Mouse (Mus musculus) midbrain, embryonic 15.5 days (tissue): Measurements from ENCODE around the gene Chrna5. TPM values are rescaled to one million over a fixed set of nuclear protein-coding genes. Genes with fewer than 3 reads are reported as not detected.
"Not testable (repeated sequence)": the region's sequence is repeated elsewhere in the genome, so short reads cannot be mapped to it uniquely, and the experiment has no call there.

Experiments used
- ATAC-seq: fragments of 200-750 bp; cut with Nextera tagmentation; replicated peaks from 2 replicates; pipeline ENCODE4 v1.8.0; 2017; ENCODE audit warnings: moderate TSS enrichment
- H3K27ac ChIP-seq: fragments of 300-500 bp; sonication (generic); 2 replicates; pipeline ENCODE4 v1.5.1; 2015; ENCODE audit warnings: mild to moderate bottlenecking, inconsistent platforms
- H3K27me3 ChIP-seq: fragments of 300-500 bp; sonication (generic); replicated peaks from 2 replicates; pipeline ENCODE4 v1.6.1; 2015; ENCODE audit warnings: inconsistent platforms
- H3K36me3 ChIP-seq: fragments of 300-500 bp; sonication (generic); replicated peaks from 2 replicates; pipeline ENCODE4 v1.6.1; 2015; ENCODE audit warnings: inconsistent platforms
- H3K4me1 ChIP-seq: fragments of 300-500 bp; sonication (generic); 2 replicates; pipeline ENCODE4 v1.6.1; 2015; ENCODE audit warnings: inconsistent platforms
- H3K4me2 ChIP-seq: fragments of 300-500 bp; sonication (generic); 2 replicates; pipeline ENCODE4 v1.6.1; 2015; ENCODE audit warnings: inconsistent platforms, mild to moderate bottlenecking, moderate library complexity
- H3K4me3 ChIP-seq: fragments of 300-500 bp; sonication (generic); 2 replicates; pipeline ENCODE4 v1.5.1; 2015; ENCODE audit warnings: mild to moderate bottlenecking, inconsistent platforms
- H3K9ac ChIP-seq: fragments of 300-500 bp; sonication (generic); 2 replicates; pipeline ENCODE4 v1.6.1; 2015; ENCODE audit warnings: mild to moderate bottlenecking, inconsistent platforms
- H3K9me3 ChIP-seq: fragments of 300-500 bp; sonication (generic); 2 replicates; pipeline ENCODE4 v1.6.1; 2016; ENCODE audit warnings: inconsistent platforms
- WGBS: fragments of 180-500 bp; shearing (Covaris S2); methylation state at CpG from one replicate; pipeline ENCODE4 v1.1.7; 2015; ENCODE audit warnings: mixed read lengths; 5-methylcytosine and 5-hydroxymethylcytosine counted together
- polyA plus RNA-seq: library from polyadenylated mRNA; unstranded; fragments of >200 nt; fragmentation: Nextera tagmentation; extraction: Ambion mirVana; gene quantifications from 2 replicates; pipeline ENCODE4 v1.2.1, GENCODE M21; 2015

The Chrna5 gene
- 3.0 and 3.7 TPM in 2 replicates for polyA plus RNA-seq

- Histone ChIP-seq H3K27ac (no peak within 1 kb of the TSS), H3K4me3 (peak within 1 kb of the TSS; percentile 46), H3K36me3 (no peaks in the 10 kb centered on the region), H3K9ac (peak within 1 kb of the TSS; percentile 3; the same call in 1 of the 2 replicates), H3K27me3 (peaks cover 25% of the 10 kb centered on the region; the same call in 1 of the 2 replicates), H3K4me2 (peak within 1 kb of the TSS; percentile 58), H3K4me1 (peaks cover 22% of the 10 kb centered on the region), H3K9me3 (no peaks in the 10 kb centered on the region)
- 30% methylated on average over 8 of the region's 8 CpGs for WGBS
- ATAC-seq = peak; percentile 55; the same call in 1 of the 2 replicates
Observed at GRCm38 (mm10) chr9:54980674-54981073, at the start of gene Chrna5. Gene Chrna5, plus strand, starts transcription at chr9:54980880.

DNA sequence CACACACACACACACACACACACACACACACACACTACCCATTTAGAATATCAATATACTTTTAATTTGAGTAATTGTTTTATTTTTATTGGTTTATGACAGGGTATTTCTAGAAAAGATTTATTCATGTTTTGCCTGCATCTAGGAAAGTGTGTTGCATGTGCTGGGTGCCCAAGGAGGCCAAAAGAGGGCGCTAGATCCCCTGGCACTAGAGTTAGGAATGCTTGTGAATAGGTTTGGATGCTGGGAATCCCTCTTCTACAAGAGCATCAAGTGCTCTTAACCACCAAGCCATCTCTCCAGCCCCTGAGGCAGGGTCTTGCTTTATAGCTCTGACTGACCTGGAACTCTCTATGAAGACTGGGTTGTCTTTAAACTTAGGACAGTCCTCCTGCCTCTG lies 48.9 kb upstream of the Chrna5 start:
- no peak overlapping the region for H3K4me2 ChIP-seq
- no peaks in the 10 kb centered on the region for H3K4me1 ChIP-seq
- 11% methylated on average over 1 of the region's 1 CpGs for WGBS
- H3K9me3 ChIP-seq = no peaks in the 10 kb centered on the region
- no peaks in the 10 kb centered on the region for H3K27me3 ChIP-seq
- ATAC-seq = no peak
- H3K9ac ChIP-seq = no peak overlapping the region
- H3K4me3 ChIP-seq = no peak overlapping the region
- H3K27ac ChIP-seq = no peak overlapping the region
- no peaks in the 10 kb centered on the region for H3K36me3 ChIP-seq

GRCm38 (mm10) chr9:54932379-54932778 lies 48.3 kb upstream of the Chrna5 start:
- Histone ChIP-seq H3K36me3 (no peaks in the 10 kb centered on the region), H3K9ac (no peak overlapping the region), H3K4me3 (no peak overlapping the region), H3K27ac (no peak overlapping the region), H3K27me3 (no peaks in the 10 kb centered on the region), H3K9me3 (no peaks in the 10 kb centered on the region), H3K4me1 (no peaks in the 10 kb centered on the region), H3K4me2 (no peak overlapping the region)
- WGBS = 90% methylated on average over 2 of the region's 2 CpGs
- ATAC-seq = no peak

- no peak for ATAC-seq
- H3K27ac ChIP-seq = no peak overlapping the region
- H3K9ac ChIP-seq = no peak overlapping the region
- no peak overlapping the region for H3K4me3 ChIP-seq
- no peaks in the 10 kb centered on the region for H3K27me3 ChIP-seq
- 93% methylated on average over 4 of the region's 4 CpGs for WGBS
- no peaks in the 10 kb centered on the region for H3K36me3 ChIP-seq
- no peak overlapping the region for H3K4me2 ChIP-seq
- H3K4me1 ChIP-seq = no peaks in the 10 kb centered on the region
- no peaks in the 10 kb centered on the region for H3K9me3 ChIP-seq
Observed at GRCm38 (mm10) chr9:54942071-54942470, 38.6 kb upstream of the Chrna5 start.

DNA sequence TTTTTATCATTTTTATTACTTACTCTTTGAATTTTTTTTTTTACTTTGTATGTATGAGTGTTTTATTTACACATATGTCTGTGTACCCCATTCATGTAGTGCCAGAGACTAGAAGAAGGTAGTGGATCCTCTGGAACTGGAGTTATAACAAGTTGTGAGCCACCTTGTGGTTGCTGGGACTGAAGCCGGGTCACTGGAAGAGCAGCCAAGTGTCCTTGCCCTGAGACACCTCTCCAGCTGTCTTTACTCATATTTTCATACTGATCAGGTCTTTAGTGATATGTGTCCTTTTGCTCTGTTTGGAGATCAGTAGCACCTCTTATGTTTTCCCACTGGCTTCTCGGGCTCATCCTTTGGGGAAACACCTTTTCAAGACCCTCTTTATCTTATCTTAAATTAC lies 36.2 kb upstream of the Chrna5 start:
- Histone ChIP-seq H3K9me3 (no peaks in the 10 kb centered on the region), H3K4me3 (no peak overlapping the region), H3K4me1 (no peaks in the 10 kb centered on the region), H3K4me2 (no peak overlapping the region), H3K27me3 (no peaks in the 10 kb centered on the region), H3K36me3 (no peaks in the 10 kb centered on the region), H3K9ac (no peak overlapping the region), H3K27ac (no peak overlapping the region)
- WGBS = 74% methylated on average over 2 of the region's 2 CpGs
- ATAC-seq = no peak

GRCm38 (mm10) chr9:54946256-54946655 lies 34.4 kb upstream of the Chrna5 start:
- Histone ChIP-seq H3K27me3 (no peaks in the 10 kb centered on the region), H3K4me3 (no peak overlapping the region), H3K9ac (no peak overlapping the region), H3K27ac (no peak overlapping the region), H3K4me2 (no peak overlapping the region), H3K4me1 (peaks cover under 1% of the 10 kb centered on the region; the same call in 1 of the 2 replicates), H3K36me3 (no peaks in the 10 kb centered on the region), H3K9me3 (no peaks in the 10 kb centered on the region)
- ATAC-seq = no peak
- WGBS = 81% methylated on average over 16 of the region's 16 CpGs

DNA sequence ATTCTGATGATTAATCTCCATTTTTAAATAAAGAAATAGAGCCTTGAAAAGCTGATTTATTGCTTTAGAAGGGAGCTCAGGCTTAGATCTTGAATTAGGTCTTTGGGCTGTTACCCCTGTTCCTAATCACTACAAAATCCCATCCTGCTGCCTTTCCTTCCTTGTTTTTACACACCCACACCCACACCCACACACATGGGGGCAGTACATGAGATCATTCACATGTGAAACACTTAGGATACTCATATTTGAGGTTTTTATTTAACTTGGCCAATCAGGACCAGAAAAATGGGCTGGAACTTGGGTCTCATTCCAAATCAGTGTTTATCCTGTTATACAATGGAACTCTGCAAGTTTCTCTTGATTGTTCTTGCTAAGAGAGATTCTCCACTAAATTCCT lies 31.2 kb upstream of the Chrna5 start:
- Histone ChIP-seq H3K4me3 (no peak overlapping the region), H3K9ac (no peak overlapping the region), H3K27ac (no peak overlapping the region), H3K36me3 (0 out of 2 replicates have a peak, but pooled peaks cover 2% of the 10 kb centered on the region), H3K27me3 (no peaks in the 10 kb centered on the region), H3K4me1 (peaks cover 29% of the 10 kb centered on the region), H3K9me3 (no peaks in the 10 kb centered on the region), H3K4me2 (no peak overlapping the region)
- no peak for ATAC-seq

DNA sequence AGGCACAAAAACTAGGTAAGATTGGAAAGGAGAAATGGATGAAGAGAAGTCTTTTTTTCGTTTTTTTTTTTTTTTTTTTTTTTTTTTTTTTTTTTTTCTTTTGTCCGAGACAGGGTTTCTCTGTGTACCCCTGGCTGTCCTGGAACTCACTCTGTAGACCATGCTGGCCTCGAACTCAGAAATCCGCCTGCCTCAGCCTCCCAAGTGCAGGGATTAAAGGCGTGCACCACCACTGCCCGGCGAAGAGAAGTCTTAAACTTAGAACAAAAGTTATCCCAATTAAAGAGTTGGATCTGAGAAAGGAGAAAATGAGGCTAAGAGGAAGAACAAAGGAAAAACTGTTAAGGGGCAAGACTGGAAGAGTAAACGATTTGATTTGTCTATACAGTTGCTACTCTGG lies 30.5 kb upstream of the Chrna5 start:
- 53% methylated on average over 8 of the region's 8 CpGs for WGBS
- peak; percentile 65 for ATAC-seq

GRCm38 (mm10) chr9:54950575-54951321 lies 29.9 kb upstream of the Chrna5 start, which contains the start of the genes Psma4 and AY074887:
Gene Psma4, plus strand, starts transcription at chr9:54950790.
Gene AY074887, minus strand, starts transcription at chr9:54950998.
- peak within 1 kb of the TSS; percentile 64 for H3K4me2 ChIP-seq
- peak within 1 kb of the TSS; percentile 73 for H3K9ac ChIP-seq
- H3K4me3 ChIP-seq = peak within 1 kb of the TSS; percentile 62
- peak within 1 kb of the TSS; percentile 87 for H3K27ac ChIP-seq
- H3K36me3 ChIP-seq = peaks cover 10% of the 10 kb centered on the region
- ATAC-seq = peak; percentile 100
- WGBS = under 1% methylated on average over 65 of the region's 65 CpGs
- no peaks in the 10 kb centered on the region for H3K27me3 ChIP-seq
- peaks cover 29% of the 10 kb centered on the region for H3K4me1 ChIP-seq
- no peaks in the 10 kb centered on the region for H3K9me3 ChIP-seq

More for the DNA sequence above, 30.5 kb upstream of the Chrna5 start:
- Histone ChIP-seq H3K4me3 (peak overlapping the region; percentile 62), H3K4me2 (peak overlapping the region; percentile 64), H3K27ac (peak overlapping the region; percentile 87), H3K4me1 (peaks cover 29% of the 10 kb centered on the region), H3K9ac (peak overlapping the region; percentile 42)
- H3K27me3 ChIP-seq, H3K9me3 ChIP-seq, H3K36me3 ChIP-seq: not testable (repeated sequence)

DNA sequence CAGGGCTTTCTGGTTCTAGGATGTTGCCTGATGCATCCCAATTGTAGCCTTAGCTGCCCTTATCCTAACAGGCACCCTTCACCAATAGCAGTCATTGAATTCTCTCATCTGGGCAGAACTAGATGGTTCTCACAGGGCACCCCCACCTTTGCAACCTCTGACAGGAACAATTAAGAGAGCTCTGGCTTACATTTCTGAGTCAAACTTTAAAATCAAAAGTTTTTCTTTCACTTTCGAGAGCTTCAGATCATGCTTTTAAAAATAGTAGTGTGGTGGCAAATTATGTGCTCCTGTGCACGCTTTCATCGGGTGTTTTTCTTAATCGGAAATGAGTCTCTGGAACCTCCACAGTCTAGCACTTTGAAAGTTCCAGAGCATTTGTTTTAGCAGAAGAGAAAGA lies 19.6 kb upstream of the Chrna5 start:
- no peaks in the 10 kb centered on the region for H3K4me1 ChIP-seq
- H3K27me3 ChIP-seq = no peaks in the 10 kb centered on the region
- WGBS = 95% methylated on average over 4 of the region's 4 CpGs
- no peaks in the 10 kb centered on the region for H3K9me3 ChIP-seq
- H3K27ac ChIP-seq = no peak overlapping the region
- no peak overlapping the region for H3K4me2 ChIP-seq
- no peak overlapping the region for H3K4me3 ChIP-seq
- H3K9ac ChIP-seq = no peak overlapping the region
- ATAC-seq = no peak
- peaks cover 30% of the 10 kb centered on the region for H3K36me3 ChIP-seq

GRCm38 (mm10) chr9:54963669-54964068 lies 17.0 kb upstream of the Chrna5 start:
- H3K27ac ChIP-seq = no peak overlapping the region
- H3K4me1 ChIP-seq = no peaks in the 10 kb centered on the region
- no peak overlapping the region for H3K4me2 ChIP-seq
- peaks cover 11% of the 10 kb centered on the region; the same call in 1 of the 2 replicates for H3K36me3 ChIP-seq
- ATAC-seq = no peak
- H3K27me3 ChIP-seq = no peaks in the 10 kb centered on the region
- no peaks in the 10 kb centered on the region for H3K9me3 ChIP-seq
- no peak overlapping the region for H3K4me3 ChIP-seq
- H3K9ac ChIP-seq = no peak overlapping the region

- no peaks in the 10 kb centered on the region for H3K36me3 ChIP-seq
- no peaks in the 10 kb centered on the region for H3K4me1 ChIP-seq
- 62% methylated on average over 8 of the region's 8 CpGs for WGBS
Observed at GRCm38 (mm10) chr9:54969972-54970637, 10.6 kb upstream of the Chrna5 start.

More at GRCm38 (mm10) chr9:54969972-54970637, 10.6 kb upstream of the Chrna5 start:
- H3K4me2 ChIP-seq = no peak overlapping the region
- no peak overlapping the region for H3K27ac ChIP-seq
- no peak for ATAC-seq
- no peaks in the 10 kb centered on the region for H3K27me3 ChIP-seq
- H3K9ac ChIP-seq = no peak overlapping the region
- H3K9me3 ChIP-seq = no peaks in the 10 kb centered on the region
- H3K4me3 ChIP-seq = no peak overlapping the region
